Mouse (Mus musculus) mature B cell (primary cell): ENCODE measurements around the gene Gm49340.
"Not testable (repeated sequence)": the region's sequence is repeated elsewhere in the genome, so short reads cannot be mapped to it uniquely, and the experiment has no call there.

Source experiments
- in situ Hi-C: fragments of 300-500 bp; cut with MboI; formaldehyde crosslinking; loops from 2 replicates; pipeline ENCODE4 v1.14.3; 2019

Gm49340 gene

GRCm38 (mm10) chr11:73329442-73329841, at the start of gene Gm49340, which contains the start of the genes Aspa and Spata22:
Gene Gm49340, plus strand, starts transcription at chr11:73329741.
Gene Aspa, minus strand, starts transcription at chr11:73329596.
Gene Spata22, plus strand, starts transcription at chr11:73329741.
- in situ Hi-C loops: no loop called here

GRCm38 (mm10) chr11:73280710-73281109, 48.8 kb upstream of the Gm49340 start:
- in situ Hi-C loops: no loop called here

GRCm38 (mm10) chr11:73281528-73282027, 48.0 kb upstream of the Gm49340 start:
- in situ Hi-C loops: no loop called here

GRCm38 (mm10) chr11:73283369-73283768, 46.2 kb upstream of the Gm49340 start:
- in situ Hi-C loops: no loop called here

GRCm38 (mm10) chr11:73283926-73284325, 45.6 kb upstream of the Gm49340 start:
- in situ Hi-C loops: no loop called here

- in situ Hi-C loops: no loop called here
Measured at GRCm38 (mm10) chr11:73284351-73284750, 45.2 kb upstream of the Gm49340 start.

- in situ Hi-C loops: no loop called here
Measured at GRCm38 (mm10) chr11:73289621-73290020, 39.9 kb upstream of the Gm49340 start.

- in situ Hi-C loops: no loop called here
Measured at GRCm38 (mm10) chr11:73303123-73303522, 26.4 kb upstream of the Gm49340 start.

- in situ Hi-C loops: no loop called here
Measured at GRCm38 (mm10) chr11:73315961-73316360, 13.6 kb upstream of the Gm49340 start.

- in situ Hi-C loops: not testable (repeated sequence)
Measured at GRCm38 (mm10) chr11:73318581-73318980, 11.0 kb upstream of the Gm49340 start.

- in situ Hi-C loops: not testable (repeated sequence)
Measured at GRCm38 (mm10) chr11:73321064-73321463, 8.5 kb upstream of the Gm49340 start.

GRCm38 (mm10) chr11:73323906-73324830, 5.4 kb upstream of the Gm49340 start:
- in situ Hi-C loops: no loop called here

GRCm38 (mm10) chr11:73326485-73326886, 3.1 kb upstream of the Gm49340 start:
- in situ Hi-C loops: no loop called here

- in situ Hi-C loops: no loop called here
Measured at GRCm38 (mm10) chr11:73327361-73327760, 2.2 kb upstream of the Gm49340 start.

- in situ Hi-C loops: no loop called here
Measured at GRCm38 (mm10) chr11:73333357-73333756, 3.8 kb downstream of the Gm49340 start.

- in situ Hi-C loops: no loop called here
Measured at GRCm38 (mm10) chr11:73336919-73337318, 7.4 kb downstream of the Gm49340 start.

- in situ Hi-C loops: no loop called here
Measured at GRCm38 (mm10) chr11:73350483-73350882, 20.9 kb downstream of the Gm49340 start, which contains the start of gene Olfr20. Gene Olfr20, plus strand, starts transcription at chr11:73350783.

- in situ Hi-C loops: no loop called here
Measured at GRCm38 (mm10) chr11:73370946-73371345, 41.4 kb downstream of the Gm49340 start, which contains the start of gene Olfr376. Gene Olfr376, plus strand, starts transcription at chr11:73371246.

- in situ Hi-C loops: no loop called here
Measured at GRCm38 (mm10) chr11:73395374-73395773, 65.8 kb downstream of the Gm49340 start.

- in situ Hi-C loops: no loop called here
Measured at GRCm38 (mm10) chr11:73399514-73399913, 70.0 kb downstream of the Gm49340 start, which contains the start of gene Olfr1. Gene Olfr1, minus strand, starts transcription at chr11:73399614.
